Mouse (Mus musculus) erythroblast, adult 5-6 weeks (primary cell): Measurements from ENCODE around the gene Rccd1. TPM values are rescaled to one million over a fixed set of nuclear protein-coding genes. Genes with fewer than 3 reads are reported as not detected.
A peak's percentile ranks its signal among the peaks of the same experiment; 100 is the strongest.

Experiments used
- ATAC-seq: replicated peaks from 2 replicates; pipeline ENCODE4 v1.8.0; 2016; ENCODE audit warnings: moderate number of reproducible peaks, mild to moderate bottlenecking, moderate TSS enrichment, inconsistent platforms; ENCODE audit not compliant: poor library complexity, low FRiP score, severe bottlenecking
- total RNA-seq, 2 experiments: library from RNA; stranded (forward) in 1 of 2; stranded (reverse) in 1 of 2; fragments of 150-400 nt in 1 of 2; fragments of 200-764, 138-1000 nt in 1 of 2; gene quantifications; 2 replicates each; pipeline versions ENCODE4 v1.2.3 to v1.2.4; 2015 to 2017; ENCODE audit warnings: low replicate concordance in 2 of 2

Rccd1 gene
- total RNA-seq, 2 experiments from 2014 or later = 4.4 to 18.8 TPM

- ATAC-seq = no peak
These were observed 6.7 kb downstream of the Rccd1 start for GRCm38 (mm10) chr7:80317439-80318115.

DNA sequence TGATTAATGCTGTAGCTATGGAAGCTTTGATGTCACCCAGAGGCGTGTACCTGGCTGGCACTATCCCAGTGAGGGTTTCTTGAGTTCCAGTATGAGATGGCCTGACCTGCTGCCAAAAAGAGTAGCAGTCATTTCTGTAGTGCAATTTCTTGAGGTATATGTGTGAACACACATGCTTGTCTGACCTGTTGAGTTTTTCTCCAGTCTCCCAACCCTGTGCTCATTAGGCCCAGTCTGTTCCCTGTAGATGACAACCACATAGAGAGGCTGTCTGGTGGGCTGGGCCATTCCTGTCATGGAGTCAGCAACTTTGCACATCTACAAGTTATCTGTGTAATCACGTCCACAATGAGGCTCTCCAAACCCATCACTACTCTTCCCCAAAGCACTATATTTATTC lies 8.5 kb downstream of the Rccd1 start:
- ATAC-seq = no peak

DNA sequence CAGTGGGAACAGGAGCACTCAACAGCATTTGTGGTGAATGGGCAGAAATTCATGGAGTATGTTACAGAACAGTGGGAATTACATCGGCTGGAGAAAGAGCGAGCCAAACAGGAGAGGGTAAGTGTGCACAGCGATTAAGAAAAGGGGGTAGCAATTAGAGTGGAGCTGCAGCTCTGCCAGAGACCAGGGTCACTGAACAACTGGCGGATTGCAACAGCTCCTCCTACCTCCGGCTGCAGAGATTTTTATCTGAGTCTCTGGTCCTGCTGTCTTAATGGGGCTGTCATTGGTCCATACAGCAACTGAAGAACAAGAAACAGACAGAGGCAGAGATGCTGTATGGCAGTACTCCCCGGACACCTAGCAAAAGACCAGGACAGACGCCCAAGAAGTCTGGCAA lies 13.5 kb downstream of the Rccd1 start:
- ATAC-seq = no peak

DNA sequence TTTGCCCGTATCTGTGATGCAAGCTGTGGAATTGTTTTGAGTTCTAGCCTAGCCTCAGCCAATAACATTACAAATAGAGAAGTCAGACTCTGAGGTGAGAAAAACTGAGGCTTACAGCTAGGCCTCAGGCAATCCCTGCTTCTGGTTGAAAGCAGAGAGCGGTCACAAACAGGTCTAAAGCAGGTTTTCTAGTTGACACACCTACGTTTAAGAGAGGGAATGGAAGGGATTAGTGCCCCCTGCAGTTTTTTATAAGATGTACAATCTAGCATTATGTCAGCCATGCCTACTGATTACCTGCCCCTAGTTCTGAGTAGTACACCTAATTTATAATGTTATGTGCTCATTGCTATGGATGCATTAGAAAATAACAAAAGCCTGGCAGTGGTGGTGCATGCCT lies 16.5 kb downstream of the Rccd1 start:
- no peak for ATAC-seq

DNA sequence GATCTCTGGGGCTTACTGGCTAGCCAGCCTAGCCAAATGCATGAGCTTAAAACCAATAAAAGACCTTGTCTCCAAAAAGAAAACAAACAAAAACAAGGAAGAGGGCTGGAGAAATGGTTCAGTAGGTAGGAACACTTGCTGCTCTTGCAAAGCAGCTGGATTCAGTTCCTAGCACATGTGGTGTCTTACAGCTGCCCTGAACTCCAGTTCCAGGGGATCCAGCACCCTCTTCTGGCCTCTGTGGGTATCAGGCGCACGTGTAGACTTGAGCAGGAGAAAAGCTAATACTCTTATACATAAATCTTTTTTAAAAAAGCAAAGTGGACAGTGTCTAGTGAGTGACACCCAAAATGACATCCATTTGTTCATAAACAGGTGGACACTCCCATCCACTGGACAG lies 22.7 kb downstream of the Rccd1 start:
- ATAC-seq = no peak

- no peak for ATAC-seq
These were observed 24.7 kb downstream of the Rccd1 start for GRCm38 (mm10) chr7:80299568-80299967.

- ATAC-seq = no peak
These were observed 25.5 kb downstream of the Rccd1 start for GRCm38 (mm10) chr7:80298754-80299153.

DNA sequence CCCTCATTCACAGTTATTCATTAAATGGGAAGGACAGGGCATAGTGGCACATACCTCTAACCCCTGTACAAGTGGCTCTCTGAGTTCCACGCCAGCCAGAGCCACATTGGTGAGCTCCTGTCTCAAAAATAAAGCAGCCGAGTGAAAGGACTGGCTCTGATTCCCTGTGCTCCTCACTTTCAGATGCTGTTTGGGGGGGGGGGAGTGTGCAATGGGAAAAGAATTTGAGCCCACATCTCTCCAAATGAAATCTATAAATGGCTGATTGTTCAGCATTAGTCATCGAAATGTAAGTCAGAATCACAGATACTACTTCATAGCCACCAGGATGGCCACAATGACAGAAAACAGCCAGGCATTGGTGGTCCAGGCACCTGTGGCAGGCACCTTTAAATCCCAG lies 27.2 kb downstream of the Rccd1 start:
- no peak for ATAC-seq

DNA sequence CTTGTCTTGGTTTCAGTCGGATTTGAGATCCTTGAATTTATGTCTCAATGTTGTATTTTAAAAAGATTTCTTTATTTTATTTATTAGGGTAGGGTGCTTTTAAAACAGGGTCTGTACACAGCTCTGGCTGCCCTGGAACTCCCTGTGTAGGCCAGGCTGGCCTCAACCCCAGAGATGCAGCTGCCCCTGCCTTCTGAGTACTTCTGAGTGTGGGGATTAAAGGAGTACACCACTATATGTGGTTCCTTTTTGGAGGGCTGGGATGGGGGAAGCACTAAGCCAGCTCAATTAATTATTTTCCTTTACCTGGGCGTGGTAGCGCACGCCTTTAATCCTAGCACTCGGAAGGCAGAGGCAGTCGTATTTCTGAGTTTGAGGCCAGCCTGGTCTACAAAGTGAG lies 27.8 kb downstream of the Rccd1 start:
- no peak for ATAC-seq

GRCm38 (mm10) chr7:80294764-80295648 lies 29.2 kb downstream of the Rccd1 start:
- ATAC-seq = no peak

DNA sequence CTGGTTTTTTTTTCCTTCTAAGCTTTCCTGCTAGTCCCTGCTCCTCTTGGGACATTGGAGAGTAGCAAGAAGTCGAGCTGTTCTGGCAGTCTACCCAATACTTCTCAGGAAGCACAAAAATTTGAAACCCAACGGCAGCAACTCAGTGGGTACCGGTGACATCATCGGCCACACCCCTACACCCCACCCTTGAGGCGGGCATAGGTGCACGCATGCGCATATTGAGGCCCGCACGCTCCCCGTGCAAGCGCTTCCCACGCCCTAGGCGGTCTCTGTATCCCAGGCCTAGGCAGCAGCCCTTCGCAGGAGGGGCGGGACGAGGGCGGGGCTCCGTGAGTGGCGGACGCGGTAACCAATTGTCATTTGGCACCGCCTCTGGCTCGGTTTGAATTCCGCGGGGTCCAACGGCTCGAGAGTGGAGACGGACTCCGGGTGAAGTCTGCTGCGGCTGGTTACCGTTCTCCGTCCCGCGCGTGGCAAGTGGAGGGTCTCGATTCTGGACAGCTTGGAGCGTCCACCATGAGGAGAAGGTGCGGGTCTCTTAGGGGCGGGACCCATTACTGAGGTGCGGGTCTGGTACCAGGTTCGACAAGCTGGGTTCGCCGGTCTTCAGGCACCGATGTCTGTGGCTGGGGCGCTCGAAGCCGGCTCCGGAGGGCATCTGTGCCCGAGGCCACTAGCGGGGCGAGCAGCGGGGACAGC lies 30.0 kb downstream of the Rccd1 start, which contains the start of gene Prc1:
Gene Prc1 (plus strand): TSS at position 389 of the 702 bp plus-strand sequence.
- ATAC-seq = peak; percentile 93

- ATAC-seq = no peak
These were observed 36.5 kb downstream of the Rccd1 start for GRCm38 (mm10) chr7:80287736-80288135.

DNA sequence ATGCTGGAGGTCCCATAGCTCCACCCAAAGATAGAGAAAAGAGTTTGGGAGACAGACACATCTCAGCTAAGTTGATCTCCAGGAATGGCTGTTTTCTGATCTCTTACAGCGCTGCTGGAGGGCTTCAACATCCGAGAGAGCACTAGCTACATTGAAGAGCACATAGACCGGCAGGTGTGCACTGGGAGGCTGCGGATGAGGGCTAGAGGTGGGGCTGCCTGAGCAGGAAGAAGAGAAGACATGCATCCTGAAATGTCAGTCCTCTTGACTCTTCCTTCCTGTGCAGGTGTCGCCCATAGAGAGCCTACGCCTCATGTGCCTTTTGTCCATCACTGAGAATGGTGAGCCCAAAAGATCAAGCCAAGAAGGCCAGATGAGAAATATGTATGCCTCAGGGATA lies 38.5 kb downstream of the Rccd1 start:
- no peak for ATAC-seq

DNA sequence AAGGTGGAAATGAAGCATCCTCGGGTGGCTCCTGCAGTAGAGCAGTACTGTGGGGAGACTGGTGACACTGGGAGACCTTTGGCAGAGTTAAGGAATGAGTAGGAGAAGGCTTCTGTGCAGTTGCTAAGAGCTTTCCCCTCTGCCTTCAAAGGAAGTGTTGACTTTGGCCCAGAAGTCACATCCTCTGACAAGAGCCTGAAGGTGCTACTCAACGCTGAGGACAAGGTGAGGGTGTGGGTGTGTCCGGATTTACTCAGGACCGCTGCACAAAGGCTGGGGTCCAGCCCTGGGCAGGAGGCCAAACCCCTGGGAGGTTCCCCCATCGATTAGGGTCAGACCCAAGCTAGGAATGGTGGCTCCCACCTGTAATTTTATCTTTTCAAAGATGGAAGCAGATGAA lies 39.9 kb downstream of the Rccd1 start:
- no peak for ATAC-seq

DNA sequence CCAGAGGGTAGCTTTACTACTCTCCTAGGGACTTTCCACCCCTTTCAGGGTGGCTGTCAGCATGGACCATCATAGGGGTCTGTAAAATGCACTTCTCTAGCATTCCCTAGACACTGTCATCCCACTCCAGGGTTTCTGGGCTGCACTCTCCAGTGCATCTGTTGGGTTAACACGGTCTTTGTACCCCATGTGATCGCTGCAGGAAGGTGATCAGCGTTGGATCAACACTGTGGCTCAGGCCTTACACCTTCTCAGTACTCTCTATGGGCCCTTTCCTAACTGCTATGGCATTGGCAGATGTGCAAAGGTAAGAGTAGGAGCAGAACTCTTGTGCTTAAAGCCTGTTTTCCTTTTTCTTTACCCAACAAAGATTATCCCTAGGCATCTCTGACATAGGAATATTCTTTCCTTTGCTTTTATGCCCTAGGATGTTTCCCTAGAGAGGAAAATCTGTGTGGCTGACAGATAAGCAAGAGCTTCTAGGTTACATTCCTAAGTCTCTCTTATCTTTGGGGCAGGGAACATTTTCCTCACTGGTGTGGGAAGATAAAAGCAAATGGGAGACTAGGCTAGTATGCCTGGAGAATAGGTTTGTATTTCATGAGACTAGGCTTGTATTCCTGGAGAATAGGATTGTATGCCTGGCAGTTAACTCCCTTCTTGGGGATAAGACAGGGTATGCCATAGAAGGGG lies 40.9 kb downstream of the Rccd1 start:
- ATAC-seq = no peak

- ATAC-seq = no peak
These were observed 42.6 kb downstream of the Rccd1 start for GRCm38 (mm10) chr7:80281646-80282045.

DNA sequence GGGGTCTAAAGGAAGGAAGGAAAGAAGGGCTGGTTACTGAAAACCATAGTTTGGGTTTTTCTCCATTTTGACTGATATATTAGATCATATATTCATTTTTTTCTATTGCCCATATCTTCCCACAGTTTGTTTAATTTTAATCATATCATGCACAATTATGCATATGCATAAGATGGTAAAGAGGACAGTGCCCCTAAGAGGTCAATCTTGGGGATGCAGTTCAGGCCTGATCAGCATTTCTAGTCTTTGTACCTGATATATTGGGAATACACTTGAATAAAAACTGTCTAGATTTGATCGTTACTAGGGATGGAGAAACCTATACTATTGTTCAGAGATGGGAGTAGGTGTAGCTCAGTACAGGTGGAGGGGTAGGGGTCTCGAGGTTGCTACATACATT lies 43.3 kb downstream of the Rccd1 start:
- 0 out of 2 replicates have a peak, but pooled peaks have one; percentile 38 for ATAC-seq

- no peak for ATAC-seq
These were observed 44.2 kb downstream of the Rccd1 start for GRCm38 (mm10) chr7:80280032-80280431.

- no peak for ATAC-seq
These were observed 47.9 kb downstream of the Rccd1 start for GRCm38 (mm10) chr7:80276374-80276773.

- ATAC-seq = no peak
These were observed 50.8 kb downstream of the Rccd1 start for GRCm38 (mm10) chr7:80273456-80273855.
